Comparison of ENCODE assay signal across 8 mouse cellular contexts in the genomic region with DNA sequence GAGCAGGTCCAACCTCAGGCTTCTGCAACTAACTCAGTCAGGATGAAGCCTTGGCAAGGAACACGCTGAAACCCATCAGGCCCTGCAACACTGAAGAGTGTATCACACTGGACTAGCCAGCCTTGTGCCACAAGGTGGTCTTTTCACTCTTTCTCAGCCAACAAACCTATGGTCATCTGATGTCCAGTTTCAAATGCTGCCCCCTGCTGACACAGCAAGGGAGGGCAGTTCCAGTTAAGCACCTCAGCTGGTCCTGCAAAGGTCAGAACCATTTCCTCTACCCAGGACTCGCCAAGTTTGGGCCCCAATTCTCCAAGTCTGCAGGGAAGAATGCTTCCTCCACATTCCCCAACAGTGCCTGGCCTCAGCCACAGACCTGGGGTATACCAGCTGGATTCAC. TPM values are rescaled to one million over a fixed set of nuclear protein-coding genes. Genes with fewer than 3 reads are reported as not detected.
DNase-seq lines count a peak whose midpoint lies in the region; ATAC-seq and TF ChIP-seq lines count a peak whose summit lies in the region.

No protein-coding gene starts in this region.

- peak; percentile 65 for DNase-seq in urinary bladder, postnatal 14 days (ENCODE audit: low spot score)
- DNase-seq in urinary bladder, adult 2 months (ENCODE audit: low spot score), result no peak
- peak; percentile 63 for DNase-seq in heart, postnatal 4 days
- DNase-seq in midbrain, embryonic 14.5 days, result peak; percentile 39
- DNase-seq in right cerebral cortex, postnatal 4 days, result no peak

- no peak for TF ChIP-seq POLR2A in cortical plate, adult 2 months (IDR thresholded peaks at IDR 0.05; ENCODE audit: extremely low read depth, insufficient read depth, low read length)

- peaks cover 12% of the 10 kb centered on the region; the same call in 1 of the 2 replicates for H3K4me1 ChIP-seq in cortical plate, adult 2 months (ENCODE audit: control insufficient read depth, insufficient read depth, low read length)
- H3K4me1 ChIP-seq in limb, embryonic 12.5 days (replicated peaks), result peaks cover 30% of the 10 kb centered on the region
- H3K4me1 ChIP-seq in midbrain, embryonic 14.5 days (ENCODE audit: control insufficient read depth, insufficient read depth, low read length), result peaks cover 26% of the 10 kb centered on the region

- H3K36me3 ChIP-seq in limb, embryonic 12.5 days, result peaks cover 45% of the 10 kb centered on the region
- peaks cover 46% of the 10 kb centered on the region for H3K36me3 ChIP-seq in midbrain, embryonic 14.5 days (ENCODE audit: control insufficient read depth, insufficient read depth, low read length)

- H3K27ac ChIP-seq in cortical plate, adult 2 months (ENCODE audit: insufficient read depth, low read length), result no peak overlapping the region
- H3K27ac ChIP-seq in limb, embryonic 12.5 days, result 0 out of 2 replicates have a peak overlapping the region, but pooled peaks have one; percentile 3
- no peak overlapping the region for H3K27ac ChIP-seq in midbrain, embryonic 14.5 days (replicated peaks; ENCODE audit: low read depth, low read length)

- 45% methylated on average over 2 of the region's 2 CpGs for WGBS in limb, embryonic 12.5 days
- 48% methylated on average over 2 of the region's 2 CpGs for WGBS in midbrain, embryonic 14.5 days

- H3K9me3 ChIP-seq in limb, embryonic 12.5 days, result no peaks in the 10 kb centered on the region
- H3K9me3 ChIP-seq in midbrain, embryonic 14.5 days (ENCODE audit: control insufficient read depth, low read length), result no peaks in the 10 kb centered on the region

- peak overlapping the region; percentile 82 for H3K4me2 ChIP-seq in limb, embryonic 12.5 days
- H3K4me2 ChIP-seq in midbrain, embryonic 14.5 days (ENCODE audit: low read length), result peak overlapping the region; percentile 96

- H3K27me3 ChIP-seq in limb, embryonic 12.5 days, result no peaks in the 10 kb centered on the region
- no peaks in the 10 kb centered on the region for H3K27me3 ChIP-seq in midbrain, embryonic 14.5 days (ENCODE audit: control insufficient read depth, insufficient read depth, low read length)

- no peak for ATAC-seq in limb, embryonic 12.5 days (ENCODE audit: insufficient number of reproducible peaks, insufficient read depth, low FRiP score, low TSS enrichment, low read depth)
- no peak for ATAC-seq in midbrain, embryonic 14.5 days (ENCODE audit: low FRiP score, low TSS enrichment)
- ATAC-seq in erythroid progenitor cell, adult 5-6 weeks (replicated peaks; ENCODE audit: low FRiP score, poor library complexity, severe bottlenecking), result no peak

- TF ChIP-seq CTCF in cortical plate, adult 2 months (IDR thresholded peaks at IDR 0.05; ENCODE audit: extremely low read depth, insufficient read depth, low read length), result peak; percentile 59

- no peak overlapping the region for H3K4me3 ChIP-seq in cortical plate, adult 2 months (ENCODE audit: insufficient read depth, low read length)
- peak overlapping the region; percentile 94 for H3K4me3 ChIP-seq in limb, embryonic 12.5 days (replicated peaks)
- peak overlapping the region; percentile 93 for H3K4me3 ChIP-seq in midbrain, embryonic 14.5 days (replicated peaks; ENCODE audit: low read depth, low read length)

- peak overlapping the region; percentile 96; the same call in 1 of the 2 replicates for H3K9ac ChIP-seq in limb, embryonic 12.5 days (replicated peaks)
- peak overlapping the region; percentile 98 for H3K9ac ChIP-seq in midbrain, embryonic 14.5 days (replicated peaks; ENCODE audit: low read length)

RNA-seq across cellular contexts. Expression of gene Rnf44, which starts 8.5 kb away (rescaled TPM):
- polyA plus RNA-seq in urinary bladder, adult 2 months (2012; rRNA removed), result 69.3 and 86.5 TPM in 2 replicates
- 129 and 131 TPM in 2 replicates for polyA plus RNA-seq in cortical plate, adult 2 months (2012; rRNA removed)
- 10 to 100 TPM; 60.7 to 67.0 TPM for total RNA-seq in heart, postnatal 4 days (2021)
- 70.0 and 71.8 TPM in 2 replicates for polyA plus RNA-seq in limb, embryonic 12.5 days (2016; fragmentation: Nextera tagmentation; extraction: Ambion mirVana)
- 78.6 and 88.1 TPM in 2 replicates for polyA plus RNA-seq in midbrain, embryonic 14.5 days (2014; fragmentation: Nextera tagmentation; extraction: Ambion mirVana)
- total RNA-seq in erythroid progenitor cell, adult 5-6 weeks (2015; ENCODE audit: low replicate concordance), result 80.9 and 107 TPM in 2 replicates
- 17.1 and 62.3 TPM in 2 replicates for total RNA-seq in erythroid progenitor cell, adult 5-6 weeks (2017; ENCODE audit: low replicate concordance)

RNA-seq across cellular contexts. Expression of gene Cdhr2, which starts 16.1 kb away (rescaled TPM):
- 0.03 TPM in 2 replicates for polyA plus RNA-seq in urinary bladder, adult 2 months (2012; rRNA removed)
- 0.25 and 0.29 TPM in 2 replicates for polyA plus RNA-seq in cortical plate, adult 2 months (2012; rRNA removed)
- not detected for total RNA-seq in heart, postnatal 4 days (2021)
- polyA plus RNA-seq in limb, embryonic 12.5 days (2016; fragmentation: Nextera tagmentation; extraction: Ambion mirVana), result 0.05 and 0.08 TPM in 2 replicates
- 0.22 and 0.23 TPM in 2 replicates for polyA plus RNA-seq in midbrain, embryonic 14.5 days (2014; fragmentation: Nextera tagmentation; extraction: Ambion mirVana)
- total RNA-seq in erythroid progenitor cell, adult 5-6 weeks (2015; ENCODE audit: low replicate concordance), result not detected in 2 replicates
- not detected in 2 replicates for total RNA-seq in erythroid progenitor cell, adult 5-6 weeks (2017; ENCODE audit: low replicate concordance)

Comparison
In these comparisons a context has a peak if more than half of its experiments do, and no peak if none do; other contexts are left out.
1. DNase-seq: peak in urinary bladder, postnatal 14 days (single experiment), heart, postnatal 4 days (single experiment) and midbrain, embryonic 14.5 days (single experiment); none in urinary bladder, adult 2 months (single experiment) and right cerebral cortex, postnatal 4 days (single experiment).